Mouse (Mus musculus): ENCODE results near the gene Rnf149.

DNA sequence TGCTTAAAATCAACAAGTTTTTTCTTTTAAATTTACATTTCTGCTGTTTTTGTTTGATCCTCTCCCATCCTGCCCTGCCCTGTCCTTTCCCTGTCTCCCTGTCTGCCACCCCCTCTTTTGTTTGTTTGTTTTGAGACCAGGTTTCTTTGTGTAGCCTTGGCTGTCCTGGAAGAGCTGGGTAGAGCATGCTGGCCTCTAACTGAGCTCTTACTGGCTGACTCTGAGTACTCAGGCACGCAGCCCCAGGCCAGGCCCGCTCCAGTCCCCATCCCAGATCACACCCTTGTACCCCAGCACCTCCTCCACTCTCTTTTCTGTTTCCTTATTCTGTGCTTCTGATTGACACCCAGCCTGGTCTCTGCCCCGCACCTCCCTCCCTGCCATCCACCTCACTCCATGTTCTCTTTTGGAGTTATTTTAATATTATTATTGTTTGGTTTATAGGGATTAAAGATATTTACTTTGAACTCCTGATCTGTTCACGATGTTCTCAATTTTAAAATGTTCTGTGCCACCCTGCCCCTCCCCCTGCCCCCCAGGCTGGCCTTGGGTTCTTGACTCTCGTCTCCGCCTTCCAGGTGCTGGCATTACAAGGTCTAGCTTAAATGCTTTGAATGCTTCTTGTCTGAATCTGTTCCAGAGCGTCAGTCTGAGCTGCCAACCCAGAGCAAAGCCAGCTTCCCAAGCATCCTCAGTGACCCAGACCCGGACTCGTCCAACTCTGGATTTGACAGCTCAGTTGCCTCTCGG lies 39.4 kb downstream of the Rnf149 start:
- TF ChIP-seq CTCF (IDR thresholded peaks at IDR 0.05; ENCODE audit: low read depth, low read length) (no peak), POLR2A (IDR thresholded peaks at IDR 0.05; ENCODE audit: insufficient read depth, low read length) (no peak)
